Mouse (Mus musculus): ENCODE measurements around the gene Heatr5a.

Gene Heatr5a

GRCm38 (mm10) chr12:51843576-51844520 lies 127.3 kb downstream of the Heatr5a start:
- peak; percentile 71 for DNase-seq

GRCm38 (mm10) chr12:51842081-51842864 lies 128.8 kb downstream of the Heatr5a start:
- DNase-seq: no peak

GRCm38 (mm10) chr12:51839856-51840255 lies 131.3 kb downstream of the Heatr5a start:
- no peak for DNase-seq

- DNase-seq: no peak
Measured at GRCm38 (mm10) chr12:51835219-51835618, 135.9 kb downstream of the Heatr5a start.

GRCm38 (mm10) chr12:51831931-51832330 lies 139.2 kb downstream of the Heatr5a start:
- DNase-seq: no peak

GRCm38 (mm10) chr12:51831296-51831695 lies 139.8 kb downstream of the Heatr5a start:
- DNase-seq: no peak

GRCm38 (mm10) chr12:51830671-51831070 lies 140.4 kb downstream of the Heatr5a start:
- peak; percentile 44 for DNase-seq

GRCm38 (mm10) chr12:51830077-51830402 lies 141.1 kb downstream of the Heatr5a start:
- DNase-seq: peak; percentile 77

- peak; percentile 82 for DNase-seq
Measured at GRCm38 (mm10) chr12:51829290-51830076, 141.6 kb downstream of the Heatr5a start, which contains the start of gene Hectd1. Gene Hectd1, minus strand, starts transcription at chr12:51829536.

- peak; percentile 63 for DNase-seq
Measured at GRCm38 (mm10) chr12:51828716-51829289, 142.3 kb downstream of the Heatr5a start.

- DNase-seq: peak; percentile 29
Measured at GRCm38 (mm10) chr12:51827958-51828650, 143.0 kb downstream of the Heatr5a start.
